Mouse (Mus musculus) heart, adult 9 months (tissue): ENCODE data around the gene Lgi4.

Source experiments
- DNase-seq, 2 experiments: peaks; one replicate each; pipeline ENCODE4 v3.0.0; 2022; ENCODE audit warnings: low spot score in 2 of 2

Lgi4 gene

DNA sequence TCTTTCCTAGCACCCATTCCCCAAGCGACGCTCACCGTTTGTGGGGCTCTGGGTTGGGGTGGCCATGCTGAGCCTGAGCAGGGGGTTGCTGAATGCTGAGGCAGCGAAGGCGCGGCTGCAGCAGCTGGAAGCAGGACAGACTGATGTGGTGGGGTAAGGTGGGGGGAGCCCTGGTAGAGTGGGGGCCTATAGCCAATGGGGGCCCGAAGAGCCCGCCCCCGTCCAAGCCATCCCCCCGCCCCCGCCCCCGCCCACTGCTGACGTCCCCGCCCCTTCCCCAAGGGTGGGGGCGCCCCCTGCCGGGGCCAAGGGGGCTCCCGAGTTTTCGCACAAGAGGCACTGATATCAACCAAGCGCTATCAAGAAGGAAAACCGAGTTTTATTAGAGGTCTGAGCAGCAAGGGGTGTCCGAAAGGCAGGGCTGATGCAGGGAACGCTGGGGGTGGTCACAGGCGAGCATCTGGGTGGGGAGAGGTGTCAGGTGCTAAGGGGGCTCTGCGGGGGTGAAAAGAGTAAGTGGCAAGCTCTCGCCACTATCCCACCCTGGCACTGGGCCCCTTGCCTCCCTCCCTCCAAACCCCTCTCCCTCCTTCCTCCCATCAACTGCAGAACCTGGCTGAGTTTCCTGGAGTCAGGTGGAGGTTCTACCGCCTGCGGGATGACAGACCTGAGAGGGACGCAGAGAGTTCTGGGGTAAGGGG, 7.7 kb upstream of the Lgi4 start, which contains the start of gene Fxyd7:
TSS of gene Fxyd7 (minus strand) at position 147 of the 701 bp plus-strand sequence.
- no peak for DNase-seq

DNA sequence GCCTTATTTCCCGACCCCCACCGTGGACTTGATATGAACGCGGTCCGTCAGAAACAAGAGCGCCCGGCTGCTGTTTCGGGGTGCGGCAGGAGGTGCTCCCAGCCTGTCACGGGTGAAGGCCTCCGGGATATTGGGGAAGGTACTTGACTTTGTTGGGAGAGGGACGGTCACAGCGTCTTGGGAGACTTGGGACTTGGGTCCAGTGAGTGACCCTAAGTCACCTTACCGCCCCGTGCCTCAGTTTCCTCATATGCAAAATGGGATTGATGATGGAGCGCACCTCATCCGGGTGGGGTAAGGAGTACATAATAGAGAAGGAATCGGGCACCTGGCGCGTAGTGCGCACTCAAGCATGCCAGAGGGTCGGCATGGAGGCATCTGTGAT, 6.9 kb upstream of the Lgi4 start:
- no peak for DNase-seq

DNA sequence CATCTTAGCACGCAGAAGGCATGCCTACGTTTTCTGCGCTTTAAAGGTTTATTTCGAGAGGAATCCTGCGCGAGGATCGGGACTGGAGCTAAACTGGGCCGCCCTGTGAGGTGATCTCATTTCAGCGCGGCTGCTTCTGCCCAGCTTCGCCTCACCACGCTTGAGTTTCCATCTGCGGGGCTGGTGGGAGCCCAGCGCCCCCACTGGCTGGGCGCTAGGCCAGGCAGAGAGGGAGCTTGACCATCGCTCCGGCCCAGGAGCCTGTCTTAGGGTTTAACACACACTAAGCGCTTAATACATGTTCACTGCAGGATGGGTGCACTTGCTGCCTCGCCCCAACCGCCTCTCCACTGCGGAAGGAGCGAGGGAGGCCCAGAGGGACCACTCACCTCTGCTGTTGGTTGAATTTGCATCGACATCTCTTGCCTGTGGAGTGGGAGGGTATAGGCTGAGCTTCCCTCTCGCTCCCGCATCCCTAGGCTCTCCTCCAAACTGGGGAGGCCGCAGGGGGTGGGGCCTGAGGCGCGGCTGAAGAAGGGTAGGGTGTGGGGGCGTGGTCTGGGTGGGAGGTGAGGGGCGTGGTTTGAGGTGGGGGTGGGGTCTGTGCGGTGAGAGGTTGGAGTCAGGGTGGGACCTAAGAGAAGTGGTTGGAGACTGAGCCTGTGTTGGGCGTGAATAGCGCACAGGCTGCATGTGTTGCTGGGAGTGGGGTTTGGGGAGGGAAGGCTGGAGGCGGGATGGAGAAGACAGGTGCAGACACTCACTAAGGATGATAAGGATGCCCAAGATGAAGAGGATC, 6.3 kb upstream of the Lgi4 start:
- peak in 1 of 2 experiments; percentile 40 for DNase-seq

DNA sequence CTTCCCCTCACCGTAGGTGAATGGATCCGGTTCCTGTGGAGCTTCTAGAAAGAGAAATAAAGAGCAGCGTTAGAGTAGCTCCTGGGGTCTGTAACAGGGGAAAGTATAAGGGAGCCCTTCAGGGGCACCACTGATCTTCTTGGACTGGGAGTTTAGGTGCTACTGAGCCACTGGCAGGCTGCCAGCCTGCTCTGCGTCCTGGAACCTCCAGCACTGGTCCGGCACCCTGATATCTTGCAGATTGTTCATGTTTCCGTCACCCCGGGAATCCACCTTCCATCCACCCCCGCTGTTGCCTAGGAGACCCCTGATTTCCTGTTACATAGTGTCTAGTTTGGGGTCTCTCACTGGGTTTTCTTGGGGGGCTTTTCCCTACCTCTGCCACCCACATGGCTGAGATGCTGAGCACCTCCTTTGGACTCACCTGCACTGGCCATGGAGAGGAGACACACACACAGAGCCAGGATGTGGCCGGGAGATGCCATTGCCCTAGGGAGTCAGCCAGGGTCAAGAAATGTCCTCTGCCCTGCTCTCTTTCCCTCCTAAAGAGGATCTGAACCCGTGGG, 5.2 kb upstream of the Lgi4 start:
- peak in 1 of 2 experiments; percentile 37 for DNase-seq

DNA sequence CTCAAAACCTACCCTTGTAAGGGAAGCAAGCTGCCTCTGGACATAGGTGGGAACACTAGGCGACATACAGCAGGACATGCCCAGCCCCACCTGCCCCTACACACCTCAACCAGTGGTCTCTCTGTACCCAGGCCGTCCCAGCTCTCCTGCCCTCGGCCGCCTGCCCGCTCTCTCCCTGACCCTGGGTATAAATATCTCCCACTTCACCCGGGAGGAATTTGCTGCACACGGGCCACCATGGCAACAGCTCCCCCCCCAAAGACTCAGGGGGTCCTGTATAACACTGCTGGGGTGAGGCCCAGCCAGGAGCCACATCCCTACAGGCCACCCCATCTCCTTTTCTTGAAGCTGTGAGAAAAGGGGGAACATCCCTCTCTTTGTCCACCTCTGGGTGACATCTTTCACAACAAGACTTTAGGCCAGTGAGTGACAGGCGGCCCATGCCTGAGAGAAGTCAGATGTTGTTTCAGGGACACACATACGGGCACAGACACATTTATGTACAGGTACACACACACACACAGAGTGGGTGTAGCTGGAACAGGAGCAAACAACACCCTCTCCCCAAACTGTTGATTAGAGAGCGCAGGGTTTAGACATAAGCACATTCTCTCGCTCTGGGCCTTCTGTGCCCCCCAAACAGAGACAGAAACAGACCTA, 4.4 kb upstream of the Lgi4 start:
- DNase-seq, result peak; percentile 73 to 81

DNA sequence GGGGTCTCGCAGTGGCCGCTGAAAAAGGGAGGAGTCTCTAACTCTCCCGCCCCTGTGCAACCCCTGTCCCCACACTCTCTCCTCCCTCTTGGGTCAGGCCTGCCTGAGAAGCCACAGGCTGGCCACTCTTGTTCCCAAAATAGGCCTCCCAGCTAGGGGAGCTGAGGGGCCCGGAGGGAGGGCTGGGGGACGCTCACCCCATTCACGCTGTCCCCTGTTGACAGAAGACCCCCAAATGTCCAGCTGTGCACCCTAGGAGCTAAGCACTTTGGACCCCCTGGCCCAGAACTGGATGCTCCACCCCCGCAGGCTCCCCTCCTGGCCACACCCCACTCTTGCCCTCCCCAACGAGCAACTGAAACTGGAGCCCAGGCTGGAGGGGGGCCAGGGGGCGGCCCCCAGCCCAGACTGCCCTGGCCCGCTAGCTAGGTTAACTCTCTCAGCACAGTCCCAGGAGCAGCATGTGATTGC, 3.8 kb upstream of the Lgi4 start:
- DNase-seq, result peak; percentile 92 to 93

DNA sequence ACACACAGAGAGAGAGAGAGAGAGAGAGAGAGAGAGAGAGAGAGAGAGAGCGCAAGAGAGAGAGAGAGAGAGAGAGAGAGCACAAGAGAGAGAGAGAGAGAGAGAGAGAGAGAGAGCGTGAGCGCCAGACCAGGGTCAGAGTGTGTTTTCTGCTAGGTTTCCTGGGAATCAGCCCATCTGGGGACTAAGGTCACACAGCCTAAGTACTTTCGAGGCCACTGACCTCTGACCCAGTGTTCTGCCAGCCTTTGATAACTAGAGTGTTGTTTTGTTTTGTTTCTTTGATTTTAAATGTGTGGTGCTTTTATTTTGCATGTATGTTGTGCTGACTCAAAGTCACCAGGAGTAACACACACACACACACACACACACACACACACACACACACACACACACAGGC, 3.3 kb upstream of the Lgi4 start:
- peak in 1 of 2 experiments; percentile 37 for DNase-seq

DNA sequence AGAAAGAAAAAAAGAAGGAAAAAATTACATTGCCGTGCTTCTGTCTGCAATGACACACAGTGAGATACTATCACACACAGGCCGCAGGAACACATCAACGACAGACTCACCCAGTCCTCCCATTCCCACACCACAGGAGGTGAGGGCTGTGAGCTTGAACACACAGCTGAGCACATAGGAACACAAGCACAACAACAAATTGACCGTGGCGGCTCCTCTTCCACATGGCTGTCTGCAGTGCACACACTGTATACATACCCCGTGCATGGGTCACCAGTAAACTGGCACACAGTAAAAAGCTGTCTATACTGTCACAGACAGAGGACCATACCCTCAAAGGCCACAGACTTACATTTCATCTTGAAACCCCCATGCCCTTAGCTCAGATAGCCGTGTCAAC, 2.7 kb upstream of the Lgi4 start:
- no peak for DNase-seq

DNA sequence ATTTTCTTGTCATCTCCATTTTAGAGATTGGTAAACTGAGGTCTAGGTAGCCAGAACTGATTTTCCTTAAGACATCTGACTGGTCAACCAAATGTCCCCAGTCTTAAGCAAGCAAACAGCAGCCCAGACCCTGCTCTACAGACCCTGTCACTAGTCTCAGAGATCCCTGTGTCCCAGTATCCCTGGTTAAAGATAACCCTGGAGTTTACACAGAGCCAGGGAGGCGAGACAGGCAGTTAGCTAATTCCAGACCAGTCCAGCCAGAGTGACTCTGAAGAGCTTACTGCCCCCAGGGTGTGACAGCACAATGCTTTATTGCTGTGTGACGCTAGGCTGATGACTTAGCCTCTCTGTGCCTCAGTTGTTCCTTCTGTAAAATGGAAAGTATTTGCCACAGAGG, 2.1 kb upstream of the Lgi4 start, which contains the start of gene Fxyd1:
TSS of gene Fxyd1 (minus strand) at position 129 of the 400 bp plus-strand sequence.
- no peak for DNase-seq

DNA sequence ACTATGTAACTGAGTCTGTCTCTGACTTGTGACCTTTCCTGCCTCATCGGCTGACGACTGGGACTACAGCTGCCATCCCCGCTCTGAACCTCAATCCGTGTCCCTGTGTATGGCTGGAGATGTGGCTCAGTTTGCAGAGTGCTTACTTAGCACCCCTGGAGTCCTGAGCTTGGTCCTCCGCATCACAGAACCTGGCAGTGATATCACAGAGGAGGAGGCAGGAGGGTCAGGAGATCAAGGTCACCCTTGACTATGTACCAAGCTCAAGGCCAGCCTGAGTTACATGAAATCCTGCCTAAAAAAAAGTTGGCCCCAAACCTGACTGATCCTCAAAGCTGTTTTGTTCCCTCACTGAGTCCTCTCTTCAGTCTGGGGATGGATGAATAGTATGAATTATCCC, 1.4 kb upstream of the Lgi4 start:
- no peak for DNase-seq

DNA sequence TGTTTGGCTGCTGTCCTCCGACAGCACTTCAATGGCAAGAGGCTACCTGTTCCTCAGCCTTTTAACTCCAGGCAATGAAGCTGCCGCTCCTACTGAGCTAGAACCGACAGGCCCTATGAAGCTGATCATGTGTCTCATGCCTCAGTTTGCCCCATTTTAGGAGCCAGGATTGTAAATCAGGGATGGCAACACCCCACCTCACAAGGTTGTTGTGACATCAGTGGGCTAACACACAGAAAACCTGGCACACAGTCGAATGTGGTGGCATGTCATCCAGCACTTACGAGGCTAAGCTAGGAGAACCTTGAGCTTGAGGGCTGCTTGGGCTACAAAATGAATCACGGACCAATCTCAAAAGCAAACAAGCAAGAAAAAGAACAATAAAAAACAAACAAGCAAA, 931 bp upstream of the Lgi4 start:
- no peak for DNase-seq

DNA sequence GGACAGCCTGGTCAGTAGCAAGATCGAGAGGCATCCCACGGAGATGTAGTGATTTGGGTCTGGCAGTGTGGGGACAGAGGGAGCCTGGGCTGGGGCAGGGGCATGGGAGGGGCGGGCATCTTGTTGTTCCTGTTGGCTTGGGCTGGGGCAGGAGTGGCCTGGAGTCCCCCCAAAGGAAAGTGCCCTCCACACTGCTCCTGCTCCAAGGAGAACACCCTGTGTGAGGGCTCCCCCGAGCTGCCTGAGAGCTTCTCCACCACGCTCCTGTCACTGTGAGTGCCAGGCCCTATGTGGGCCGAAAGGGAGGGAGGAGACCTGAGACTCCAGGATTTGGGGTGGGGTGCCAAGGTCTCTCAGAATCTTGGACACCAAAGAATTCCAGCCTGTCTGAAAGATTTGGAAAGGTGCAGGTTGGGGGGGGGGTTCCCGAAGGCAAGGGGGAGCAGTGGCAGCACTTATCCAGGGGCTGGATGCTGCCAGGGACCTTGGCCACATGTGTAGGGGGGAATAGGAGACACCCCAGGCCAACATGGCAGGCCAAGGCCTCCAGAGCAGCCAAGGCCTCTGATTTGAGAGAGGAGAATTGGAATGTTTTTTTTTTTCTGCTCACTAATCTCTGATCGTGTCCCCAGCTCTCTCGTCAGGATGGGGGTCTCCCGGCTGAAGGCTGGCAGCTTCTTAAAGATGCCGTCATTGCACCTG, 928 bp downstream of the Lgi4 start:
- DNase-seq, result no peak

DNA sequence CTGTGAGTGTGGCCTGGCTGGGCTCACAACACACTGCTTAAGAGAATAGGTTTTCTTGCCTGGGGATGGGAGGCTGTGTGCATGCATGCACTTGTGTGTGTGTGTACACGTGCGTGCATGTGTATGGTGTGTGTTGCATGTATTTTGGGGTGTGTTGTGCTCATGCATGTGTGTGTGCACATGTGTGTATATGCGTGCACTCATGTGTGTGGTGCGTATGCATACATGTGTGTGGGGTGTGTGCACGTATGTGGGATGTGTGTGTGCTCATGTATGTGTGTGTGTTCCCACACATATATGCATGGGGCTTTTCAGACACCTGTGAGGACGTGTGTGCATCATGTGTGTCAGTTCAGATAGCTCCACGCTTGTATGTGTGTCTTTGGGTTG, 1.5 kb downstream of the Lgi4 start:
- no peak for DNase-seq

DNA sequence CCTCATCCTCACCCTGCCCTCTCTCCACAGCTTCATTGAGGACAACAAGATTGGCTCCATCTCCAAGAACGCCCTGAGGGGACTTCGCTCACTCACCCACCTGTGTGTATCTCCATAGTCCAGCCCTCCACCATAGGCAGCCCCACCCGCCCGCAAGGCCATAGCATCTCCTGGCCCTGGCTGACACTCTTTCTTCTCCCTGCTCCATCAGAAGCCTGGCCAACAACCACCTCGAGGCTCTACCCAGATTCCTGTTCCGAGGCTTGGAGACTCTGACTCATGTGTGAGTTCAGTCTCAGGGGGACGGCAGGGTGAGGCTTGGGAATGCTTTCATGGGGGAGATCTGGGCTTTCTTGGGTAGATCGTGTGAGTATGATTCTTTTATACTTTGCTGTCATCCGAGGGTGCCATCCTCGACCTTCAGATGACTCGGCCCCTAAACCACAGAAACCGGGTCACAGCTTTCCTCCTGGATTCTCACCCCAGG, 4.0 kb downstream of the Lgi4 start:
- DNase-seq, result no peak

DNA sequence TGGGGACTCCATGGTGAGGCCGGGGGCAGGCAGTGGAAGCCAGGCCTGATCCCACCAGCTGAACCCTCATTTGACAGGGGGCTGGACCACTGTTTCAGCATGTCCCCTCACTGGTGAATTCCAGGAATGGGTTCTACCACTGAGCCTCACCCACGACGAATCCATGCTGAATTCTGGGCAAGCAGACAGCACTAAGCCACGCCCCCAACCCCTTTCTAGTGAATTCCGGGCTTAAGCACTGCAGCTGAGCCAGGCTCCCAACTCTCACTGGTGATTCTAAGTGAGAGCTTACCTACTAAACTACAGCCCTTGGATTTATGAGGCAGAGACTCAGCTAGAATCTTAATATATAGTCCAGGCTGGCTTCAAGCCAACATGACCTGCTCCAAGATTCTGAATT, 8.7 kb downstream of the Lgi4 start:
- no peak for DNase-seq

DNA sequence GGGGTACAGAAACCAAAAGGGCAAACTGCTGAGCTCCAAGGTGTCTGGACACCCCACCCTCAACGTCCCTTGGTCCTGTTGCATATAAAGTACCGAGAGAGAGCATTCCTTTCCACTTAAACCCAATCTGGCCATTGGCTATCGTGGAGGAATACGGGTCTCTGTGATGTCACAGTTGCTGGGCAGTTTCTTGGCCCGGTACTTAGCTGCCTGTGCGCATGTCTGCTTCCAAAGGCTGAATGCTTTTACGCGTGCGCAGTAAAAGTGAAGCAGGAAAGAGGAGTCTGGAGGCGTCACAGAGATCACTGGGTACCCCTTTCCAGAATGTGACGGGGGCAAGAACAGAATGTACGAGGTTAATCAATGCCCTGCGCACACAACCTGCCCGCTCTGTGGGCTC, 10.3 kb downstream of the Lgi4 start:
- no peak for DNase-seq

DNA sequence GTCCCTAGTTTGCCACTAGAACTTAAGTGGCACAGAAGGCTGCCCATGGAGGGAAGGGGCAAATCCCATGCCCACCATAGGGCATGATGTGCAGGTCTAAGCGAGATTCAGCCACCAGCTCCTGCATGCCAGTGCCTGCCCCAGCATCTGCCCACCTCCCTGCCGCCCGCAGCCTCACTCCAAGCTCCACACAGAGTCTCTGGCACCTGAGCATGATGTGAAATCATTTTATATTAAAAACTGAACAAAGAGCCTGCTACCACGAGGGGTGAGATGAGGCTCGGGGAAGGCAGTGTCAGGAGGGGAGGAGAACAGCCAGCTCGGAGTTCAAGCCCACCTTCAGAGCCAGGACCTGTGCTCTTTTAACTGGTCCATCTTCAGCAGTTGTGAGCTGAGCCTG, 11.2 kb downstream of the Lgi4 start:
- DNase-seq, result no peak

DNA sequence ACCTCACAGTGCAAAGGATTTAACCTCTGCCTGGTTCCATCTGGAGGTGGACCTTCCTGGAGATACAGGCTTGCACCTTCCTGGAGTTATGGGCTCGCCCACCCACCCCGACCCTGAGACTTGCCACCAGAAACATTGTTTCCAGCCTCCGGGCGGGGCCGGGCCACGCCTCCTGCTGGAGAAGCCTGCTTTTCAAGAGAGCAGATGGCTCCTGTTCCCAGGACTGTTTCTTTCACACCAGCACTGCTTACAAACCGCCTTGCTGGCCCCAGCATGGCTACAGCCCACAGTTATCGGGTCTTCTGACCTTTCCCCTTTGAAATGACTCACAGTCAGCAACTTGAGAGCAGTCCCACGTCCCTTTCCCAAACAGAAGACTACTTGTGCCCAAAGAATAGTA, 13.2 kb downstream of the Lgi4 start:
- no peak for DNase-seq

DNA sequence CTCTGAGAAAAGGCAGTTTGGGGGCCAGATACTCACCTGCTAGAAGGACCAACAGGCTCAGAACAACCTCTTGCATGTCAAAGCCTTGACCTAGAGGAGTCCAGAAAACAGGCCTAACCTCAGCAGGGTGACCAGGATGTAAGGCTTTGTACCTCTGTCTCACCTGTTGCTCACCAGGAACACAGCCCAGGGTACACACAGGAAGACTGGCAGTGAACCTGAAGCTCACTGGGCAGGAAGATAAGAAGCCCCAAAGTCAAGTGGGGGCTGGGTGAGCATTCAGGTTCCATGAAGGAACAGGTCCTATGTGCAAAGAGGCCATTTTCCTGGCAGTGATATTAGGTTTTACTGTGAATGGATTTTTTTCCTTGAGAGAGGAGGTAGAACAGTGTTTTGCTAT, 14.4 kb downstream of the Lgi4 start:
- DNase-seq, result no peak

DNA sequence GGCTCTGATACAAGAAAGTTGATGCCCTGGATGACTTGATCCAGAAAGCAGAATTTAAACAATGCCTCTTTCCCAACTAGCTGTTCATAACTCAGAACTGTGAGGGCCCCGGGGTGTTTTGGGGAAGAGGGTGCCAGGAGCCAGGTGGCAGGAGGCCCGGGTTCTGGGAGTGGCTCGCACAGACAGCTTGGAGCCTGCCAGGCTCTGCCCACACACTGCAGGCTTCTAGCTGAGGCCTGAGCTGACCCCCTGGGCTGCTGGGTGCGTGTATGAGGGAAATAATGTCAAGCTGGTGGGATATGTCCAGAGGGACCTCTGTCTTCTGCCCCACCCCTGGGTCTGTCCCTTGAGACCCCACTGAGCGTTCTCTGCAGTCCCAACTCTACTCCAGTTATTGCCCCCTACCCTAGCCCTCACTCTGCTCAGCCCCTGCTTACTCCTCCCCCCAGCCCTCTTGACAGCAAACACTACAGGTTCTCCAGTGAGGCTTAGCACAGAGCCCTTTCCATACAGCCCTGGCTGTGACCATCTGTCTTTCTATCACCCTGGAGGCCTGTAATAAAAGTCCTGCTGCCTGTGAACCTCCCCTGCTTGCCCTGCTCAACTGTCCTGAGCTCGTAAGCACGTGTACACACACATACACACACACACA, 15.0 kb downstream of the Lgi4 start:
- no peak for DNase-seq

DNA sequence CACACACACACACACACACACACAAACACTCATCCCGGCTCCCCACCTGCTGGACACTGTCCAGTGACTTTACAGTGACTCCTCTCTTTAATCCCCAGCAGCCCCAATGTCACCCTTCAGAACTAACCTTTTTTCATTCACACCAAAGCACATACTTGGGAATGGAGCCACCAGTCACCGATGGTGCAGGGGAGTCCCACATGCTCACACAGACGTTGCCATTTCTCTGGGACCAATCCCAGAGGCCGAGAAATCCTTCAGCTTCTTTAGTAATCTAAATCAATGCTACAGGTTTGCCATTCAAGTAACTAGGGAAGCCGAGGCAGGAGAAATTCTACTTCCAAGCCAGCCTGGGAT, 15.5 kb downstream of the Lgi4 start:
- no peak for DNase-seq
